Mouse (Mus musculus): Measurements from ENCODE around the gene Gm21891.
"Not testable (repeated sequence)": the region's sequence is repeated elsewhere in the genome, so short reads cannot be mapped to it uniquely, and the experiment has no call there.

The Gm21891 gene

DNA sequence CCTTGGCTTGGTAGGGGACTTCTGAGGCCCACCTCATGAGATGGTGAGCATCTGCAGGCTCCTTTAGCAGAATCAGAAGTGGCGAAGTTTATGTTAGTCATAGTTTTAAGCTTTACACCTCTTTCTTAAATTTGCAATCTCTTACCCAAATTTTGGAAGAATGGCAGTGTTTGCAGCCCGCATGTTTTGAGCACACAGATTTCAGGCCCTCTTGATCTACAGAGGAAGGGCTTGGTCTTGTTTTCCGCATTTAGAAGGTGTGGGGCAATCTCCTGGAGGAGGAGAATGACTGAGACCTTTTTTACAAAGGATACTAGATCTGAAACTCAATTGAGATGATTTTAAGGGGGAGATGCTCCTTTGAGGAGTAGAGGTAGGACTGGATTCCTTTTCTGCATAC lies at the start of gene Gm21891:
TSS of gene Gm21891 (minus strand) at position 101 of the 400 bp plus-strand sequence.
- DNase-seq = not testable (repeated sequence)

DNA sequence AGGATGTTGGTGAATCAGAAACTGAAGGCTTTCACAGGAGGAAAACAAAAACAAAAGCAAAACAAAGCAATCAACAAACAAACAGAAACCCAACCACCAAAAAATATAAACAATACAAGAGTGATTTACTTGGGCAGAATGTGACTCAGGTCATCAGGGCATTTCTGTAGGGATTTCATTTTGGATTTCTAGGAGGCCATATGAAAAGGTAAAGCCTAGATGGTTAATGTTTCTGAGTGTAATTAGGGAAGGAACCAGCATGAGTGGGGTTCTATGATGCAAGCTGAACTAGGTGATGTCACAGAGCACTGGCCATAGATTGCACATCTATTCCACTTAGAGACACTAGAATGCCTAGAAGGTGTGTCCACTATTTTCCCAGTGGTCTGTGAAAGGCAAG lies 28.4 kb upstream of the Gm21891 start, which contains the start of gene Gm21425:
TSS of gene Gm21425 (plus strand) at position 301 of the 400 bp plus-strand sequence.
- DNase-seq = not testable (repeated sequence)

Measured in kidney, adult 11 months (tissue).